ENCODE assay signal across 9 mouse cellular contexts in genomic region chr13:103696164-103696563, GRCm38 (mm10).
DNase-seq lines count a peak whose midpoint lies in the region; ATAC-seq and TF ChIP-seq lines count a peak whose summit lies in the region.
"Had no signal": no experiment of that assay in that cellular context is flagged by ENCODE, and none has a peak within 500 bp of the region (broad histone marks: within the 10 kb centered on the region; RNA-seq: fewer than 3 reads in every experiment).

No protein-coding gene starts in this region.

- no peak for ATAC-seq in embryonic facial prominence, embryonic 11.5 days (replicated peaks; ENCODE audit: insufficient number of reproducible peaks, low FRiP score, low TSS enrichment, low read depth)
- ATAC-seq in midbrain, embryonic 14.5 days (ENCODE audit: low FRiP score, low TSS enrichment): no peak
- ATAC-seq in erythroblast, adult 5-6 weeks (replicated peaks; ENCODE audit: low FRiP score, poor library complexity, severe bottlenecking): no peak

- H3K9me3 ChIP-seq in embryonic facial prominence, embryonic 11.5 days (replicated peaks; ENCODE audit: control insufficient read depth, low read length): no peaks in the 10 kb centered on the region
- H3K9me3 ChIP-seq in midbrain, embryonic 14.5 days (ENCODE audit: control insufficient read depth, low read length): no peaks in the 10 kb centered on the region
- H3K9me3 ChIP-seq: neural tube, embryonic 12.5 days had no signal

- TF ChIP-seq POLR2A in testis, adult 2 months (IDR thresholded peaks at IDR 0.05; ENCODE audit: control insufficient read depth, low read depth, low read length): no peak

- H3K27me3 ChIP-seq in testis, adult 2 months (ENCODE audit: control insufficient read depth, insufficient read depth, low read length): no peaks in the 10 kb centered on the region
- no peaks in the 10 kb centered on the region for H3K27me3 ChIP-seq in embryonic facial prominence, embryonic 11.5 days (ENCODE audit: control insufficient read depth, insufficient read depth, low read length)
- H3K27me3 ChIP-seq in midbrain, embryonic 14.5 days (ENCODE audit: control insufficient read depth, insufficient read depth, low read length): no peaks in the 10 kb centered on the region
- H3K27me3 ChIP-seq: neural tube, embryonic 12.5 days had no signal

- TF ChIP-seq CTCF in gastrocnemius, adult 2 months (IDR thresholded peaks at IDR 0.05): peak; percentile 74
- TF ChIP-seq CTCF in testis, adult 2 months (IDR thresholded peaks at IDR 0.05; ENCODE audit: control insufficient read depth, insufficient read depth, insufficient replicate concordance, low read depth, low read length): peak; percentile 77

- WGBS in embryonic facial prominence, embryonic 11.5 days: 44% methylated on average over 9 of the region's 9 CpGs
- 46% methylated on average over 9 of the region's 9 CpGs for WGBS in midbrain, embryonic 14.5 days

- no peak overlapping the region for H3K9ac ChIP-seq in embryonic facial prominence, embryonic 11.5 days (replicated peaks; ENCODE audit: low read length)
- no peak overlapping the region for H3K9ac ChIP-seq in midbrain, embryonic 14.5 days (replicated peaks; ENCODE audit: low read length)
- H3K9ac ChIP-seq: neural tube, embryonic 12.5 days had no signal

- no peak overlapping the region for H3K4me3 ChIP-seq in gastrocnemius, adult 2 months
- no peak overlapping the region for H3K4me3 ChIP-seq in testis, adult 2 months (ENCODE audit: control insufficient read depth, low read depth, low read length)
- no peak overlapping the region for H3K4me3 ChIP-seq in embryonic facial prominence, embryonic 11.5 days (ENCODE audit: low read depth, low read length)
- H3K4me3 ChIP-seq in midbrain, embryonic 14.5 days (replicated peaks; ENCODE audit: low read depth, low read length): no peak overlapping the region
- H3K4me3 ChIP-seq: neural tube, embryonic 12.5 days had no signal

- intact Hi-C loops in gastrocnemius, adult 2 months (cut with DNase I): no loop called here

- H3K27ac ChIP-seq in gastrocnemius, adult 2 months: no peak overlapping the region
- no peak overlapping the region for H3K27ac ChIP-seq in testis, adult 2 months (ENCODE audit: control insufficient read depth, insufficient read depth, low read depth, low read length)
- no peak overlapping the region for H3K27ac ChIP-seq in embryonic facial prominence, embryonic 11.5 days (replicated peaks; ENCODE audit: low read depth, low read length)
- no peak overlapping the region for H3K27ac ChIP-seq in midbrain, embryonic 14.5 days (replicated peaks; ENCODE audit: low read depth, low read length)
- H3K27ac ChIP-seq: neural tube, embryonic 12.5 days had no signal

- DNase-seq in gastrocnemius, adult 2 months: peak; percentile 33
- DNase-seq in gastrocnemius, postnatal 25 days: no peak
- no peak for DNase-seq in testis, postnatal 14 days (ENCODE audit: low spot score)
- peak; percentile 71 for DNase-seq in embryonic facial prominence, embryonic 11.5 days (ENCODE audit: low spot score)
- DNase-seq in kidney, postnatal 36 days: peak; percentile 11 to 63
- peak; percentile 68 for DNase-seq in midbrain, embryonic 14.5 days

- no peak overlapping the region for H3K4me2 ChIP-seq in embryonic facial prominence, embryonic 11.5 days (ENCODE audit: low read depth, low read length)
- no peak overlapping the region for H3K4me2 ChIP-seq in midbrain, embryonic 14.5 days (ENCODE audit: low read length)
- H3K4me2 ChIP-seq: neural tube, embryonic 12.5 days had no signal

- no peaks in the 10 kb centered on the region for H3K36me3 ChIP-seq in testis, adult 2 months (ENCODE audit: control insufficient read depth, insufficient read depth, low read length)
- H3K36me3 ChIP-seq in embryonic facial prominence, embryonic 11.5 days (replicated peaks; ENCODE audit: control insufficient read depth, insufficient read depth, low read depth, low read length): no peaks in the 10 kb centered on the region
- no peaks in the 10 kb centered on the region for H3K36me3 ChIP-seq in midbrain, embryonic 14.5 days (ENCODE audit: control insufficient read depth, insufficient read depth, low read length)
- H3K36me3 ChIP-seq: neural tube, embryonic 12.5 days had no signal

- H3K4me1 ChIP-seq in testis, adult 2 months (ENCODE audit: control insufficient read depth, insufficient read depth, low read length): peaks cover 2% of the 10 kb centered on the region; the same call in 1 of the 2 replicates
- no peaks in the 10 kb centered on the region for H3K4me1 ChIP-seq in embryonic facial prominence, embryonic 11.5 days (ENCODE audit: control insufficient read depth, insufficient read depth, low read length)
- 0 out of 2 replicates have a peak, but pooled peaks cover 3% of the 10 kb centered on the region for H3K4me1 ChIP-seq in midbrain, embryonic 14.5 days (ENCODE audit: control insufficient read depth, insufficient read depth, low read length)
- H3K4me1 ChIP-seq: neural tube, embryonic 12.5 days had no signal

Comparison
In these comparisons a context has a peak if more than half of its experiments do, and no peak if none do; other contexts are left out.
1. DNase-seq: peak in gastrocnemius, adult 2 months (single experiment), embryonic facial prominence, embryonic 11.5 days (single experiment), kidney, postnatal 36 days (2 of 2) and midbrain, embryonic 14.5 days (single experiment); none in gastrocnemius, postnatal 25 days (single experiment) and testis, postnatal 14 days (single experiment).